Mouse (Mus musculus) neural tube, embryonic 15.5 days (tissue): Measurements from ENCODE around the gene Cramp1l. TPM values are rescaled to one million over a fixed set of nuclear protein-coding genes. Genes with fewer than 3 reads are reported as not detected.

ENCODE experiments used
- ATAC-seq: fragments of 200-750 bp; cut with Nextera tagmentation; 2 replicates; pipeline ENCODE4 v1.8.0; 2017; ENCODE audit warnings: mild to moderate bottlenecking, moderate TSS enrichment, moderate library complexity; ENCODE audit not compliant: low FRiP score
- H3K27ac ChIP-seq: fragments of 300-500 bp; sonication (generic); replicated peaks from 2 replicates; pipeline ENCODE4 v1.5.1; 2015; ENCODE audit warnings: mild to moderate bottlenecking, inconsistent platforms
- H3K27me3 ChIP-seq: fragments of 300-500 bp; sonication (generic); replicated peaks from 2 replicates; pipeline ENCODE4 v1.6.1; 2015; ENCODE audit warnings: inconsistent platforms
- H3K36me3 ChIP-seq: fragments of 300-500 bp; sonication (generic); 2 replicates; pipeline ENCODE4 v1.6.1; 2015; ENCODE audit warnings: inconsistent platforms
- H3K4me1 ChIP-seq: fragments of 300-500 bp; sonication (generic); 2 replicates; pipeline ENCODE4 v1.6.1; 2015; ENCODE audit warnings: inconsistent platforms
- H3K4me2 ChIP-seq: fragments of 300-500 bp; sonication (generic); 2 replicates; pipeline ENCODE4 v1.6.1; 2015; ENCODE audit warnings: inconsistent platforms, mild to moderate bottlenecking, moderate library complexity
- H3K4me3 ChIP-seq: fragments of 300-500 bp; sonication (generic); replicated peaks from 2 replicates; pipeline ENCODE4 v1.5.1; 2015; ENCODE audit warnings: mild to moderate bottlenecking, inconsistent platforms
- H3K9ac ChIP-seq: fragments of 300-500 bp; sonication (generic); replicated peaks from 2 replicates; pipeline ENCODE4 v1.6.1; 2015; ENCODE audit warnings: mild to moderate bottlenecking, inconsistent platforms
- H3K9me3 ChIP-seq: fragments of 300-500 bp; sonication (generic); replicated peaks from 2 replicates; pipeline ENCODE4 v1.6.1; 2016; ENCODE audit warnings: inconsistent platforms
- WGBS: fragments of 180-500 bp; shearing (Covaris S2); methylation state at CpG from one replicate; pipeline ENCODE4 v1.1.7; 2015; ENCODE audit warnings: mixed read lengths; 5-methylcytosine and 5-hydroxymethylcytosine counted together
- polyA plus RNA-seq: library from polyadenylated mRNA; unstranded; fragments of >200 nt; fragmentation: Nextera tagmentation; extraction: Ambion mirVana; gene quantifications from 2 replicates; pipeline ENCODE4 v1.2.1, GENCODE M21; 2015

Gene Cramp1l
- polyA plus RNA-seq, 1 experiment from 2014 or later: 5.3 TPM

DNA sequence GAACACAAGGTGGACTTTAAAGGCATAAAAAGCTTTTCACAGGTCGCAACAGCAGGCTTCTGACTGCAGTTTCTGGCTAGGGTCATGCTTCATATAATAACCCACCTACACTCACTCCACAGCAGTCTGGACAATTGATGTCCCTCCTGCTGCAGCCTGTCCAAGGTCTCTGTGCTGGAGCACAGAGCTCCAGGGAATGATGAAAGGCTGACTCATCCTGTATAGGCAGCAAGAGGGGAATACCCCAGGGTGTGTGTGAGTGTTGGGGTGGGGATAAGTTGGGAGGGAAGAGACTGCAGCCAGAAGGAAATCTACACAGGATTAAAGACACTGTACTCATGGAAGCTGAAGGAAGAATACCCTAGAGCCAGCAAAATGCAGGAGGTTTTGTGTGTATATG is 86.1 kb downstream of the Cramp1l start:
- 91% methylated on average over 1 of the region's 1 CpGs for WGBS
- no peaks in the 10 kb centered on the region for H3K9me3 ChIP-seq
- no peaks in the 10 kb centered on the region for H3K27me3 ChIP-seq
- H3K36me3 ChIP-seq: peaks cover 50% of the 10 kb centered on the region
- H3K4me1 ChIP-seq: peaks cover 17% of the 10 kb centered on the region
- H3K27ac ChIP-seq: no peak overlapping the region
- no peak overlapping the region for H3K9ac ChIP-seq
- no peak for ATAC-seq
- H3K4me3 ChIP-seq: no peak overlapping the region
- H3K4me2 ChIP-seq: no peak overlapping the region

DNA sequence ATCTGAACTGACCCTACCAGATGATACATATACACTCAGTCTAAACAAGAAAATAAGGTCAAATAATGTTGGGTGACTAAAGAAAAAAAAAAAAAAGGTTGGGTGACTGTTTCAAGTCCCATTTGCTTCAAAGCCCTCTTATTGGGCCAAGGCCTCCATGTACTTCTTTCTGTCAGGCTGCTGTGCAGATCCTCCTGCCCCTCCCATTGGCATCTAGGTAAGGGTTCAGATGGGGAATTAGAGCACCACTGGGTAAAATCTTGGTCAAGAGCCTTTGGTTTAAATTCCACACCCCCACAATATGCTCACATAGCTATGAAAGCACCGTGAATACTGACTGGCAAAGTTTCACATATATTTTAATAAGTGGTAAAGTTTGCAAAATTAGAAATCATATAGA is 92.3 kb downstream of the Cramp1l start:
- 95% methylated on average over 1 of the region's 1 CpGs for WGBS
- H3K4me2 ChIP-seq: no peak overlapping the region
- no peak for ATAC-seq
- no peak overlapping the region for H3K4me3 ChIP-seq
- H3K9me3 ChIP-seq: no peaks in the 10 kb centered on the region
- H3K36me3 ChIP-seq: peaks cover 90% of the 10 kb centered on the region
- no peaks in the 10 kb centered on the region for H3K27me3 ChIP-seq
- no peaks in the 10 kb centered on the region for H3K4me1 ChIP-seq
- H3K9ac ChIP-seq: no peak overlapping the region
- no peak overlapping the region for H3K27ac ChIP-seq

DNA sequence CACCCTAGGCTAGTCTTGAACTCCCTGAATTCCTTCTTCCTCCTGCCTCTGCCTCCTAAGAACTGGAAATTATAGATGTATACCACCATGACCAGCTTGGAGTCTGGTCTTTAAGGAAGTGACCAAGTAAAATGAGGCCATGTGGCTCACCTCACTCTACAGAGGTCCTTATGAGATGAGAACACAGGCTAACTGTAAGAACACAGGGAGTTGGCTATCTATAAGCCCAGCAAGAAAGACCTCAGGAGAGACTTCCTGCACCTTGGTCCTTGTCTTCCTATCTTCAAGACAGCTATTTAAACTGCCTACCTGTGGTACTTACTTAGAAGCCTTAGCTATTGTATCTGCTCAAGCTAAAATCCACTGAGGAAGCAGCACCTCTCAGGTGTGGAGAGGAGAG is 101.6 kb downstream of the Cramp1l start:
- ATAC-seq: no peak
- Histone ChIP-seq H3K27me3 (no peaks in the 10 kb centered on the region), H3K4me3 (no peak overlapping the region), H3K9me3 (no peaks in the 10 kb centered on the region), H3K4me2 (no peak overlapping the region), H3K9ac (no peak overlapping the region), H3K36me3 (peaks cover 96% of the 10 kb centered on the region), H3K27ac (no peak overlapping the region), H3K4me1 (no peaks in the 10 kb centered on the region)

Other genes with a start within 250 kb of the Cramp1l start
- gene Meiob, start 211.5 kb downstream of the Cramp1l start, polyA plus RNA-seq: not detected in 2 replicates
- gene Hagh, start 175.6 kb downstream of the Cramp1l start, polyA plus RNA-seq: 74.7 and 78.9 TPM in 2 replicates
- gene Fahd1, start 165.4 kb downstream of the Cramp1l start, polyA plus RNA-seq: 26.0 and 26.4 TPM in 2 replicates
- gene Igfals, start 149.8 kb downstream of the Cramp1l start, polyA plus RNA-seq: 0.06 and 0.78 TPM in 2 replicates
- 63.2 and 68.9 TPM in 2 replicates for gene Nubp2, start 129.4 kb downstream of the Cramp1l start, polyA plus RNA-seq
- 77.6 and 84.2 TPM in 2 replicates for gene Spsb3, start 129.1 kb downstream of the Cramp1l start, polyA plus RNA-seq
- 27.9 and 31.3 TPM in 2 replicates for gene Eme2, start 120.7 kb downstream of the Cramp1l start, polyA plus RNA-seq
- 89.0 and 89.5 TPM in 2 replicates for gene Mrps34, start 120.7 kb downstream of the Cramp1l start, polyA plus RNA-seq
- gene Nme3, start 119.3 kb downstream of the Cramp1l start, polyA plus RNA-seq: 92.9 and 105 TPM in 2 replicates
- gene Mapk8ip3, start 78.8 kb downstream of the Cramp1l start, polyA plus RNA-seq: 82.3 and 87.2 TPM in 2 replicates
- gene Jpt2, start 55.1 kb downstream of the Cramp1l start, polyA plus RNA-seq: 81.4 and 102 TPM in 2 replicates
- gene Ift140, start 297 bp upstream of the Cramp1l start, polyA plus RNA-seq: 15.7 and 18.6 TPM in 2 replicates
- 11.4 and 13.3 TPM in 2 replicates for gene Tmem204, start 67.8 kb upstream of the Cramp1l start, polyA plus RNA-seq
- 56.5 and 57.6 TPM in 2 replicates for gene Telo2, start 100.2 kb upstream of the Cramp1l start, polyA plus RNA-seq
- 0.13 TPM in 1 of 2 replicates, not detected in the other for gene Ptx4, start 105.0 kb upstream of the Cramp1l start, polyA plus RNA-seq
- 25.1 and 28.7 TPM in 2 replicates for gene Clcn7, start 117.6 kb upstream of the Cramp1l start, polyA plus RNA-seq
- gene Ccdc154, start 146.7 kb upstream of the Cramp1l start, polyA plus RNA-seq: not detected in 2 replicates
- not detected in 2 replicates for gene Gm38655, start 159.7 kb upstream of the Cramp1l start, polyA plus RNA-seq
- 31.5 and 31.7 TPM in 2 replicates for gene BC003965, start 168.8 kb upstream of the Cramp1l start, polyA plus RNA-seq
- 14.1 and 14.8 TPM in 2 replicates for gene Unkl, start 172.6 kb upstream of the Cramp1l start, polyA plus RNA-seq
- gene Gnptg, start 224.3 kb upstream of the Cramp1l start, polyA plus RNA-seq: 99.6 and 110 TPM in 2 replicates
- gene Tsr3, start 224.4 kb upstream of the Cramp1l start, polyA plus RNA-seq: 57.8 and 60.2 TPM in 2 replicates
- gene Baiap3, start 240.6 kb upstream of the Cramp1l start, polyA plus RNA-seq: 9.9 and 10.3 TPM in 2 replicates